Mouse (Mus musculus) myocyte (in vitro differentiated cells): Measurements from ENCODE around the gene Rffl. TPM values are rescaled to one million over a fixed set of nuclear protein-coding genes. Genes with fewer than 3 reads are reported as not detected.

Source experiments
- H3K27me3 ChIP-seq: one replicate; pipeline ENCODE4 v1.6.1; 2011; ENCODE audit not compliant: control insufficient read depth, insufficient read depth, insufficient read length
- H3K36me3 ChIP-seq: one replicate; pipeline ENCODE4 v1.6.1; 2011; ENCODE audit not compliant: control insufficient read depth, insufficient read depth
- H3K4me2 ChIP-seq: one replicate; pipeline ENCODE4 v1.6.1; 2011; ENCODE audit warnings: low read depth, control low read depth
- H3K4me3 ChIP-seq: one replicate; pipeline ENCODE4 v1.5.1; 2011; ENCODE audit warnings: mild to moderate bottlenecking, control low read depth, moderate library complexity
- H3K79me2 ChIP-seq: one replicate; pipeline ENCODE4 v1.6.1; 2011; ENCODE audit not compliant: control insufficient read depth, insufficient read depth
- H3ac ChIP-seq: one replicate; pipeline ENCODE4 v1.6.1; 2011; ENCODE audit not compliant: control insufficient read depth, insufficient read length
- CEBPB ChIP-seq: IDR thresholded peaks from 2 replicates; pipeline ENCODE4 v1.6.1; 2011; ENCODE audit warnings: mild to moderate bottlenecking, moderate library complexity; ENCODE audit not compliant: poor library complexity, insufficient read depth, severe bottlenecking
- E2F4 ChIP-seq: IDR thresholded peaks from one replicate; pipeline ENCODE4 v1.6.1; 2011; ENCODE audit warnings: mild to moderate bottlenecking, control low read depth, moderate library complexity; ENCODE audit not compliant: insufficient read depth
- MAX ChIP-seq: IDR thresholded peaks from one replicate; pipeline ENCODE4 v1.6.1; 2011; ENCODE audit warnings: low read depth, mild to moderate bottlenecking, control low read depth
- MYOD1 ChIP-seq, 3 experiments: IDR thresholded peaks; one replicate each; pipeline ENCODE4 v1.6.1; 2011; ENCODE audit warnings: control low read depth in 2 of 3, low read depth in 2 of 3, mild to moderate bottlenecking in 2 of 3, moderate library complexity in 1 of 3; ENCODE audit not compliant: insufficient read length in 2 of 3, control insufficient read depth in 1 of 3
- MYOG ChIP-seq, 3 experiments: IDR thresholded peaks; one replicate each; pipeline ENCODE4 v1.6.1; 2011; ENCODE audit warnings: control low read depth in 2 of 3, low read depth in 2 of 3, mild to moderate bottlenecking in 2 of 3; ENCODE audit not compliant: insufficient read length in 2 of 3, control insufficient read depth in 1 of 3, insufficient read depth in 1 of 3
- POLR2A ChIP-seq: IDR thresholded peaks from one replicate; pipeline ENCODE4 v1.6.1; 2011; ENCODE audit warnings: low read depth, mild to moderate bottlenecking, control low read depth, moderate library complexity; ENCODE audit not compliant: insufficient read length
- POLR2AphosphoS2 ChIP-seq: IDR thresholded peaks from one replicate; pipeline ENCODE4 v1.6.1; 2011; ENCODE audit warnings: low read depth, control low read depth; ENCODE audit not compliant: insufficient read length
- REST ChIP-seq: IDR thresholded peaks from one replicate; pipeline ENCODE4 v1.6.1; 2011; ENCODE audit warnings: mild to moderate bottlenecking, control low read depth, moderate library complexity; ENCODE audit not compliant: insufficient read depth, insufficient read length
- SRF ChIP-seq: IDR thresholded peaks from one replicate; pipeline ENCODE4 v1.6.1; 2011; ENCODE audit warnings: low read depth; ENCODE audit not compliant: control insufficient read depth, insufficient read length
- TCF12 ChIP-seq: IDR thresholded peaks from one replicate; pipeline ENCODE4 v1.6.1; 2011; ENCODE audit warnings: mild to moderate bottlenecking, control low read depth; ENCODE audit not compliant: poor library complexity, insufficient read depth, severe bottlenecking
- TCF3 ChIP-seq: IDR thresholded peaks from one replicate; pipeline ENCODE4 v1.6.1; 2011; ENCODE audit warnings: low read depth, control low read depth; ENCODE audit not compliant: insufficient read length
- USF1 ChIP-seq: IDR thresholded peaks from one replicate; pipeline ENCODE4 v1.6.1; 2011; ENCODE audit warnings: low read depth, mild to moderate bottlenecking, control low read depth, moderate library complexity
- polyA plus RNA-seq: library from polyadenylated mRNA; unstranded; fragments of >200 nt; fragmentation: generic; extraction: Trizol; gene quantifications from one replicate; pipeline ENCODE4 v1.2.1, GENCODE M21; 2012; ENCODE audit warnings: missing spikeins

The Rffl gene
- polyA plus RNA-seq, 1 experiment, result 1.8 TPM

- H3K4me3 ChIP-seq, result no peak overlapping the region
- no peaks in the 10 kb centered on the region for H3K36me3 ChIP-seq
- TF ChIP-seq SRF, result no peak
- no peak for TF ChIP-seq TCF12
- no peak for TF ChIP-seq POLR2AphosphoS2
- TF ChIP-seq REST, result no peak
- no peak for TF ChIP-seq MYOG (IDR thresholded peaks at IDR 0.05; ENCODE audit: control insufficient read depth in 1 of 3, insufficient read depth in 1 of 3, insufficient read length in 2 of 3, low read depth in 2 of 3)
- TF ChIP-seq CEBPB, result no peak
- no peak for TF ChIP-seq MAX
- TF ChIP-seq MYOD1 (IDR thresholded peaks at IDR 0.05; ENCODE audit: control insufficient read depth in 1 of 3, insufficient read length in 2 of 3, low read depth in 2 of 3), result no peak
- TF ChIP-seq USF1, result no peak
- no peak for TF ChIP-seq E2F4
- no peak for TF ChIP-seq POLR2A
- TF ChIP-seq TCF3, result no peak
- no peak overlapping the region for H3K4me2 ChIP-seq
- H3K27me3 ChIP-seq, result no peaks in the 10 kb centered on the region
- no peaks in the 10 kb centered on the region for H3K79me2 ChIP-seq
- H3ac ChIP-seq, result no peak overlapping the region
Measured at GRCm38 (mm10) chr11:82863059-82863458, 8.0 kb downstream of the Rffl start.

DNA sequence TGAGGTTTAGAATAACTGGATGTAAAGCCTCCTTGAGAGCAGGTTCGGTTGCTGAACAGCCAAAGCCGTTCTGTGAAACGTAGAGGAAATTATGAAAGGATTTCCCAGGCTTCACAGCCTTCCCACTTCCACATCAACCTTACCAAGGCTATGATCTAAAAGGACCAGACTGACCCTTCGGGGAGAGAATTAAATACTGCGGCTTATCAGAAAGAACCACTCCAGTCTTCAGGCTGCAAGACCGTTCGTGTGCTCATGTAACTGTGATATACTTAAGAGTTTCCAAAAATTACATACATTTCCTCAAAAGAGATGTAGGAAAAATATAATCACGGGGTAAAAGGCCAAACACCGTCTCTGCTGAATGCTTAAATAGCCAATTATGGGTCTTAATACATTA is 8.4 kb downstream of the Rffl start:
- H3ac ChIP-seq, result no peak overlapping the region
- H3K79me2 ChIP-seq, result no peaks in the 10 kb centered on the region
- no peak for TF ChIP-seq POLR2AphosphoS2
- TF ChIP-seq REST, result no peak
- TF ChIP-seq MAX, result no peak
- no peak for TF ChIP-seq SRF
- no peak for TF ChIP-seq MYOD1 (IDR thresholded peaks at IDR 0.05; ENCODE audit: control insufficient read depth in 1 of 3, insufficient read length in 2 of 3, low read depth in 2 of 3)
- no peak for TF ChIP-seq TCF12
- no peak for TF ChIP-seq USF1
- no peak for TF ChIP-seq TCF3
- H3K4me3 ChIP-seq, result no peak overlapping the region
- H3K27me3 ChIP-seq, result no peaks in the 10 kb centered on the region
- H3K36me3 ChIP-seq, result no peaks in the 10 kb centered on the region
- no peak overlapping the region for H3K4me2 ChIP-seq

GRCm38 (mm10) chr11:82861558-82861957 is 9.5 kb downstream of the Rffl start:
- Histone ChIP-seq H3K36me3 (no peaks in the 10 kb centered on the region), H3K4me3 (no peak overlapping the region), H3K79me2 (no peaks in the 10 kb centered on the region), H3ac (no peak overlapping the region), H3K4me2 (no peak overlapping the region), H3K27me3 (no peaks in the 10 kb centered on the region)
- no peak for TF ChIP-seq USF1
- no peak for TF ChIP-seq SRF
- no peak for TF ChIP-seq CEBPB
- TF ChIP-seq POLR2A, result no peak
- TF ChIP-seq MYOD1 (IDR thresholded peaks at IDR 0.05; ENCODE audit: control insufficient read depth in 1 of 3, insufficient read length in 2 of 3, low read depth in 2 of 3), result no peak
- TF ChIP-seq TCF3, result no peak
- no peak for TF ChIP-seq MAX
- no peak for TF ChIP-seq REST
- no peak for TF ChIP-seq MYOG (IDR thresholded peaks at IDR 0.05; ENCODE audit: control insufficient read depth in 1 of 3, insufficient read depth in 1 of 3, insufficient read length in 2 of 3, low read depth in 2 of 3)
- no peak for TF ChIP-seq POLR2AphosphoS2
- no peak for TF ChIP-seq TCF12
- no peak for TF ChIP-seq E2F4

DNA sequence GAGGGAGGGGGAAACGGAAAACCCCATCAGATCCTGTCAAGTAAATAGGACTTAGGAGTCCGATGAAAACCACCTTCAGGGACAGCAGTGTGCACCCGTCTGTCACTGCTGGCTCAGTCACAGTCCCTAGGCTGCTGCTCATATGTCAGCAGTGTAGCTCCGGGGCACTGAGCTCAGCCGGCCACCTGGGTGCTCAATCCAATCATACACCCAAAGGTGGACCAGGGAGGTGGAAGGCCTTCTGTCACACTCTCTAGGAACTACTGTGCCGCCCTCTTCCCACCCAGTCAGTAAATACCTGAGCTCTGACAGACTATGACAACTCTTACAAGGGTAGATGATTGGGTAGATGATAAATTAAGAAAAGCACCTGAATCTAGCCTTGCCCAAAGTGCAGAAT is 10.3 kb downstream of the Rffl start:
- no peak overlapping the region for H3K4me3 ChIP-seq
- no peaks in the 10 kb centered on the region for H3K27me3 ChIP-seq
- no peak overlapping the region for H3ac ChIP-seq
- no peaks in the 10 kb centered on the region for H3K79me2 ChIP-seq
- no peaks in the 10 kb centered on the region for H3K36me3 ChIP-seq
- H3K4me2 ChIP-seq, result no peak overlapping the region
- no peak for TF ChIP-seq POLR2AphosphoS2
- no peak for TF ChIP-seq POLR2A
- no peak for TF ChIP-seq CEBPB
- TF ChIP-seq REST, result no peak
- no peak for TF ChIP-seq MAX
- no peak for TF ChIP-seq E2F4
- TF ChIP-seq SRF, result no peak
- no peak for TF ChIP-seq MYOD1 (IDR thresholded peaks at IDR 0.05; ENCODE audit: control insufficient read depth in 1 of 3, insufficient read length in 2 of 3, low read depth in 2 of 3)
- no peak for TF ChIP-seq USF1
- no peak for TF ChIP-seq TCF12
- TF ChIP-seq MYOG (IDR thresholded peaks at IDR 0.05; ENCODE audit: control insufficient read depth in 1 of 3, insufficient read depth in 1 of 3, insufficient read length in 2 of 3, low read depth in 2 of 3), result no peak
- no peak for TF ChIP-seq TCF3

DNA sequence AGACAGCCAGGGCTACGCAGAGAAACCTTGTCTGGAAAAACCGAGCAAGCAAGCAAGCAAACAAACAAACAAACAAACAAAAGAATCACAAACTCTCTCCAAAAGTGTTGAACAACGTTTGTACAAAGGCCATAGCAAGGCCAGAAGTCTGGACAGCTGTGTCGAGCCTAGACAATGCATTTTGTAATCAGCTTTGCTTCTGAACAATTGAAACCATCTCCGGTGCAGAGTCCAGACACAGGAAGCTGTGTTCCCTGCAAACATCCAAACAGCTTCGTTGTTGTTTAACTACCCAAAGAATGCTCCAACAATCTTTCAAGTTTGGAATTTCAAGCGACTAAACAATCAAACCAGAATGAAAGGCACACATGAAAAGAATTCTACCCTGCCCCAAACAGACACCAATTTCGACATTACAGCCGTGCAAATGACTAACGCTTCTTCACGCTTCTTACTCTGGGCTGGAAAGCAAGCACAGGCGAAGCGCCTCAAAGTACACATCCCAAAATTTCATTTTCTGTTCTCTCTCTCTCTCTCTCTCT is 13.6 kb downstream of the Rffl start:
- Histone ChIP-seq H3ac (no peak overlapping the region), H3K79me2 (no peaks in the 10 kb centered on the region), H3K4me3 (no peak overlapping the region), H3K4me2 (no peak overlapping the region), H3K36me3 (no peaks in the 10 kb centered on the region), H3K27me3 (no peaks in the 10 kb centered on the region)
- TF ChIP-seq TCF12 (no peak), MAX (no peak), REST (no peak), MYOG (IDR thresholded peaks at IDR 0.05; ENCODE audit: control insufficient read depth in 1 of 3, insufficient read depth in 1 of 3, insufficient read length in 2 of 3, low read depth in 2 of 3) (no peak), USF1 (no peak), CEBPB (no peak), MYOD1 (IDR thresholded peaks at IDR 0.05; ENCODE audit: control insufficient read depth in 1 of 3, insufficient read length in 2 of 3, low read depth in 2 of 3) (no peak), TCF3 (no peak), SRF (no peak), E2F4 (no peak), POLR2A (no peak), POLR2AphosphoS2 (no peak)
